Mouse (Mus musculus) spleen, postnatal 4 days (tissue): ENCODE measurements around the gene Gm21983.
A peak's percentile ranks its signal among the peaks of the same experiment; 100 is the strongest.

Source experiments
- DNase-seq, 2 experiments: peaks; one replicate each; pipeline ENCODE4 v3.0.0; 2022; ENCODE audit warnings: low spot score in 2 of 2

Gm21983 gene

GRCm38 (mm10) chr7:27160921-27161320 is 20.0 kb downstream of the Gm21983 start:
- DNase-seq = no peak

DNA sequence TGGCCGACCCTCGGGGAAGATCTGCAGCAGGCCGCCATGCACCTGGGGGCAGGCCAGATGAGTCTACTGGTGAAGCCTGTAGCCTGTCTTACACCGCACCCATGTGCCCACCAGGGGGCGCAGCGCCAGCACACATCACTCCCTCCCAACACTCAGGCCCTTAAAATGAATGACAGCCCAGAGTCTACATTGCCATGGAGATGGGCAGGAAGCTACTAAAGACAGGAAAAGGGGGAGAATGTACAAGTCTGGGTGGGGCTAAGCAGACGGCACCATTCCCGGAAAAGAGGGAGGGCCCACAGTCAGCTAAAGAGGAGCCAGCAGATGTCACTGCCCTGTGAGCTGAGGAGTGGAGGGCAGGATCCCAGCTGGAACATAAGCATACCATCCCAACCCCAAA is 21.0 kb downstream of the Gm21983 start:
- peak; percentile 84 to 95 for DNase-seq

GRCm38 (mm10) chr7:27159256-27159655 is 21.6 kb downstream of the Gm21983 start:
- DNase-seq = no peak

- no peak for DNase-seq
Measured at GRCm38 (mm10) chr7:27158171-27158570, 22.7 kb downstream of the Gm21983 start.

DNA sequence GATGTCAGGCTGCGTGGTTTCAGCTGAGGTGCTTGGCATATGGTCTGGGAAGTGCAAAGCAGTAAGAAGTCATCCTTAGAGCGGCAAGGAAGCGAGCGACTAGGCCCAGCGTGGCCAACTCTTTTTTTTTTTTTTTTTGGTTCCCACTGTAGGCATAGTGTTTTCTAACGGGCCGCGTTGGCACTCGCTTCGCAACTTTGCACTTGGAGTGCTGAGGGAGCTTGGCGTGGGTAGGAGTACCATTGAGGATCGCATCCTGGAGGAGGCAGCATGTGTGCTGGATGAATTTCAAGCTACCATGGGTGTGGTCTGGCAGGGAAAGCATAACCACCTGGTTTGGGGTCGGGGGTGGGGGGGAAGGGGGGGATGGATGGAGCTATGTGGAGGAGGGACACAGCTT is 24.9 kb downstream of the Gm21983 start:
- no peak for DNase-seq

DNA sequence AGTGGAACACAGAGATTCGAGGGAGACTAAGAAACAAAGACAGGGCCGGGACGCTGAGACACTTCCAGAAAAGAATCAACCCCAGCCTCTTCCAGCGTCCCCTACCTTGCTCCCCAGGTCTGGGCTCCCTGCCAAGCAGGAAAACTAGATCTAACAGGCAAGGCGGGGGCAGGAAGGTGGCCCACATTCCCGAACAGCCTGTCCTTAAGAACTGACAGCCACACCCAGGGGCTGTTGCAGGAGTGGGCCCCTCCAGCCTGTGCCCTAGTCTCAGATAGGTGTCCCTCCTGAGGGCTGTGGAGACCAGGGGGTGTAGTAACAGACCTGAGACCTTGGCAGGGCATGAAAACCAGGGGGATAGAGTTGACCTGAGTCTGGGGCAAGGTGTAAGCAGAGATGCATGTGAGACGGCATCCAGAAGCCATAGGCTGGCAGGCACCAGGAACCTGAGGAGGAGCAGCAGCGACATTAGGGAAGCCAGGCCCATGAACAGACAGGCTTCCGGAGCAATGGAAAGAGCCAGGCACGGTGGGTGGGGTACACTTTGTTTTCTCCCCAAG is 27.6 kb downstream of the Gm21983 start, which contains the start of gene Cyp2t4:
Gene Cyp2t4, plus strand, starts transcription at position 510 of the 560 bp plus-strand sequence.
- DNase-seq = no peak

- DNase-seq = no peak
Measured at GRCm38 (mm10) chr7:27136410-27136996, 44.4 kb downstream of the Gm21983 start.

DNA sequence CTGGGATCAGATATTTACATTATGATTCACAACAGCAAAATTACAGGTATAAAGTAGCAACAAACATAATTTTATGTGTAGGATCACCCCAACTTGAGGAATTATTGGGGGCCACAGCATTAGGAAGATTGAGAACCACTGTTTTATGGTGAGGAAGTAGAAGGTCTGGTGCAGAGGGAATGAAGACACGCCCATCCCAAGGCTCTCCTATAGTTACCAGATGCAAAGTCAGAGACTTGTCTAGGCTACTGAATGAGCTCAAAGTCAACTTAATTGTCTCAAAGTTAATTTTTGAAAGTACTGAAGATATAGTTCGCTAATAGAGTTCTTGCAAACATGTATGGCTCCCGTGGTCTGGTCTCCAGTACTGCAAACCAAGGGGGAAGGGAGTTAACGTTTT is 47.1 kb downstream of the Gm21983 start:
- no peak for DNase-seq

DNA sequence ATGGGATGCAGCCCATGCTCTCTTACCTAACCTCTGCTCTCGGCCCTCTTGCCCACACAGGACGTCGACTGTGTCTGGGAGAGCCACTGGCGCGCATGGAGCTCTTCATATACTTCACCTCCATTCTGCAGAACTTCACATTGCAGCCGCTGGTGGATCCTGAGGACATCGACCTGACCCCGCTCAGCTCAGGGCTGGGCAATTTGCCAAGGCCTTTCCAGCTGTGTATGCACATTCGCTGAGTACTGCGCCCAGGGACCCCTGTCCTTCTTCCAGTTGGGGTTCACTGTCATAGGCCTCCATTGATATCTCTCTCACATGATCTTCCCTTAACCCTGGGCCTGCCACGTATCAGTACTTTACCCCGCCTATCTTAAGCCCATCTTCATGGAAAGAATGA is 47.7 kb downstream of the Gm21983 start:
- DNase-seq = no peak

DNA sequence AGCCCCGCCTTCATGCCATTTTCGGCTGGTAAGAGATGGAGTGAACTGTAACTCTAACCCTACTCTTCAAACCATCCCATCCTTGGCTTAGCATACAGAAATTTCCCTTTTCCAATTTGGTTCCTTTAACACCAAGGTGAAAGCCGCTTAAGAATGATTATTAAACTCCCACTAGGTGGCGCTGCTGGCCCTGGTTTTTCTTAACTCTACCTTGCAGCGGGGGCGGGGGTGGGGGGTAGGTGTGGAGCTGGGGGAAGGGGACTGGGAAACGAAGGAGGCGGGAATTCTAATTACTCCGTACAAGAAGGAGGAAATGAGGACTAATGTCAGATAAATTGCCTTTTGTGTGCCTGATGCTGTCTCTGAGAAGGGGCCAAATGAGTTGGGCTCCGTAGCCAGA is 48.3 kb downstream of the Gm21983 start:
- DNase-seq = peak in 1 of 2 experiments; percentile 69

- no peak for DNase-seq
Measured at GRCm38 (mm10) chr7:27131387-27131786, 49.5 kb downstream of the Gm21983 start.

DNA sequence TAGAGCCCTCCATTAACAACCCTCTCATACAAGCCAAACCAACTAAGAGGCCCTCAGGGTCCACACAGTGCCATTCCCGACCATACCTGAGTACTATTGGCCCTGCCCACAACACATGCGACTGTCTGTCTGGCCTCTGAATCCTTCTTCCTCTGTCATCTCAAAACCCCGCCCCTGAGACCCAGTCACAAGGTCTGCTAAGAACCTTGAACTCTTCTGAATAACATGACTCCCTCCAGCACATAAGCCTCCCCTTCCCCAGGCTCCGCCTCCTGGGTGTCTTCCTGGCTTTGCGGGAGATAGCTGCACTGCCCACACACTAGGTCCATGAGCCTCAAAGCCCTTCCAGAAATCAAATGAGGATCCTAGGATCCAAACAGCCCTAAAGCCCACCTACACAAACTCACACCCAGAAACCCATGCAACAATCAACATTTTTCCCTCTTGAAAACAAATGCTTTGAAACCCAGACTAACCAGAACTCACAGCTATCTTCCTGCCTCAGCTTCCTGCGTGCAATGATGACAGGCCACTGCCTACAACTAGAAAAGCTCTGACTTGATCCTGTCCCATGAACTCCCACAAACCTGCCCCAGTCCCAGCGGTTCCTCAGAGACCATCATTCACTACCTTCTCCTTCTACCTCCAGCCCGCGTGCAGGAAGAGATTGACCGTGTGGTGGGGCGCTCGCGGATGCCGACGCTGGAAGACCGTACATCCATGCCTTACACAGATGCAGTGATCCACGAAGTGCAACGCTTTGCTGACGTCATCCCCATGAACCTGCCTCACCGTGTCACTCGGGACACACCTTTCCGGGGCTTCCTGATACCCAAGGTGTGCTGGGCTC is 50.1 kb downstream of the Gm21983 start:
- DNase-seq = no peak

GRCm38 (mm10) chr7:27129811-27130210 is 51.1 kb downstream of the Gm21983 start:
- DNase-seq = no peak

- no peak for DNase-seq
Measured at GRCm38 (mm10) chr7:27128946-27129345, 51.9 kb downstream of the Gm21983 start.

GRCm38 (mm10) chr7:27128162-27128561 is 52.7 kb downstream of the Gm21983 start:
- DNase-seq = no peak

GRCm38 (mm10) chr7:27124969-27125368 is 55.9 kb downstream of the Gm21983 start:
- no peak for DNase-seq

- no peak for DNase-seq
Measured at GRCm38 (mm10) chr7:27124305-27124832, 56.5 kb downstream of the Gm21983 start.

DNA sequence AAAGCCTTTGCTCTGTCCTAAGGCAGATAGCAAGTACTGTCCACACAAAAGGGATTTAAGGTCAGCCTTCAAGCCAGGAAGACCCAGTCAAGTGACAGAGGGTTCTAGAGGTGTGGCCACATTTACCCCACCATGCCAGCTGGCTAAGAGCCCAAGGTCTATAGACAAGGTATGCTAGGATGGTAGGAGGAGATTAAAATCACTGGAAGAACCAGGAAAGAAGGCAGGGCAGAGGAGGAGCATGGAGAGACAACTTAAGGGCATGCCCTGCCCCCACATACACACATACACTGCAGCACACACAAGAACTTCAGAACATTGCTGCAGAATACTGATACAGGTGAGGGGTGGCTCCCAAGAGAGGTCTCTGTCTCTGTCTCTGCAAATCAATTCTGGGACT is 61.2 kb downstream of the Gm21983 start, which contains the start of gene Cyp2f2:
Gene Cyp2f2, plus strand, starts transcription at position 234 of the 400 bp plus-strand sequence.
- no peak for DNase-seq
